Mouse (Mus musculus): ENCODE measurements around the gene Mief1.

Mief1 gene

GRCm38 (mm10) chr15:80233733-80234509, at the start of gene Mief1:
TSS of gene Mief1 (plus strand) at chr15:80234018.
- DNase-seq (ENCODE audit: low spot score): peak; percentile 99

- no peak for DNase-seq (ENCODE audit: low spot score)
Observed at GRCm38 (mm10) chr15:80188927-80189326, 44.9 kb upstream of the Mief1 start.

GRCm38 (mm10) chr15:80190075-80190474, 43.7 kb upstream of the Mief1 start:
- no peak for DNase-seq (ENCODE audit: low spot score)

GRCm38 (mm10) chr15:80191585-80192245, 42.1 kb upstream of the Mief1 start:
- no peak for DNase-seq (ENCODE audit: low spot score)

- DNase-seq (ENCODE audit: low spot score): no peak
Observed at GRCm38 (mm10) chr15:80192246-80192585, 41.6 kb upstream of the Mief1 start.

- DNase-seq (ENCODE audit: low spot score): no peak
Observed at GRCm38 (mm10) chr15:80192847-80193246, 41.0 kb upstream of the Mief1 start.

GRCm38 (mm10) chr15:80199556-80199955, 34.3 kb upstream of the Mief1 start:
- DNase-seq (ENCODE audit: low spot score): no peak

GRCm38 (mm10) chr15:80202111-80202775, 31.6 kb upstream of the Mief1 start:
- DNase-seq (ENCODE audit: low spot score): no peak

- DNase-seq (ENCODE audit: low spot score): peak; percentile 37
Observed at GRCm38 (mm10) chr15:80203406-80203805, 30.4 kb upstream of the Mief1 start.

- DNase-seq (ENCODE audit: low spot score): no peak
Observed at GRCm38 (mm10) chr15:80206057-80206565, 27.7 kb upstream of the Mief1 start.

- no peak for DNase-seq (ENCODE audit: low spot score)
Observed at GRCm38 (mm10) chr15:80208446-80208845, 25.4 kb upstream of the Mief1 start.

GRCm38 (mm10) chr15:80213688-80214087, 20.1 kb upstream of the Mief1 start:
- DNase-seq (ENCODE audit: low spot score): no peak

GRCm38 (mm10) chr15:80215716-80216479, 17.9 kb upstream of the Mief1 start:
- DNase-seq (ENCODE audit: low spot score): peak; percentile 66

- DNase-seq (ENCODE audit: low spot score): no peak
Observed at GRCm38 (mm10) chr15:80216480-80216820, 17.4 kb upstream of the Mief1 start.

- DNase-seq (ENCODE audit: low spot score): no peak
Observed at GRCm38 (mm10) chr15:80217476-80217875, 16.3 kb upstream of the Mief1 start.

GRCm38 (mm10) chr15:80219211-80219610, 14.6 kb upstream of the Mief1 start:
- DNase-seq (ENCODE audit: low spot score): peak; percentile 33

- DNase-seq (ENCODE audit: low spot score): no peak
Observed at GRCm38 (mm10) chr15:80219705-80220657, 13.8 kb upstream of the Mief1 start.

GRCm38 (mm10) chr15:80221031-80221430, 12.8 kb upstream of the Mief1 start:
- DNase-seq (ENCODE audit: low spot score): no peak

- DNase-seq (ENCODE audit: low spot score): no peak
Observed at GRCm38 (mm10) chr15:80223751-80224150, 10.1 kb upstream of the Mief1 start.

- peak; percentile 83 for DNase-seq (ENCODE audit: low spot score)
Observed at GRCm38 (mm10) chr15:80225208-80225607, 8.6 kb upstream of the Mief1 start.

GRCm38 (mm10) chr15:80225796-80226195, 8.0 kb upstream of the Mief1 start:
- DNase-seq (ENCODE audit: low spot score): peak; percentile 78

Data from retina, embryonic 14.5 days (tissue).